Comparison of ENCODE assay signal across 32 mouse cellular contexts in the genomic region with DNA sequence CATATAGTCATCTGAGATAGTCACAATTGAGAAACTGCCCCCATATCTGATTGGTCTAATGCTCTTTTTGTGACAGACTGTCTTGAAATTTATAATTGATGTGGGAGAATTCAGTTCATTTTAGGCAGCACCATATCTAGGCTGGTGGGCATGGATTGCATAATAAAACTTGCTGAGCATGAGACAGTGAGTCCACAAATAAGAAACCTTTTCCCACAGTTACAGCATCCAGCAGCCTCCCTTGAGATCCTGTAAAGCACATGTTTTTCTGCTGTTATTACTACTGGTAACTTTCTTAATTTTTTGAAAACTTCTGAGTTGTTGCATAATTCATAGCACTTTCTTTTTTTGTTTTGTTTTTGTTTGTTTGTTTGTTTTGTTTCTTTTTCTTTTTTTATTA. TPM values are rescaled to one million over a fixed set of nuclear protein-coding genes. Genes with fewer than 3 reads are reported as not detected.
"Had no signal": no experiment of that assay in that cellular context is flagged by ENCODE, and none has a peak within 500 bp of the region (broad histone marks: within the 10 kb centered on the region; RNA-seq: fewer than 3 reads in every experiment).

No protein-coding gene starts in this region.

- DNase-seq: kidney, postnatal 10 days; kidney, postnatal 36 days; layer of hippocampus, postnatal 36 days; liver, embryonic 13.5 days; lung, adult 2 months; lung, postnatal 14 days; lung, postnatal 4 days; midbrain, embryonic 14.5 days; right cerebral cortex, adult 18-20 months; right cerebral cortex, postnatal 14 days; right cerebral cortex, postnatal 4 days; spleen, adult 18-20 months; thymus, adult 18-20 months; thymus, postnatal 36 days had no signal

- H3K9me3 ChIP-seq: liver, embryonic 13.5 days; neural tube, embryonic 12.5 days; neural tube, embryonic 15.5 days had no signal

- H3K27ac ChIP-seq: left cerebral cortex, adult 2 months; liver, embryonic 13.5 days; neural tube, embryonic 12.5 days; neural tube, embryonic 15.5 days had no signal

- H3K4me1 ChIP-seq: liver, embryonic 13.5 days; neural tube, embryonic 12.5 days; neural tube, embryonic 15.5 days had no signal

- H3K4me3 ChIP-seq: left cerebral cortex, adult 2 months; liver, embryonic 13.5 days; neural tube, embryonic 12.5 days; neural tube, embryonic 15.5 days had no signal

- H3K36me3 ChIP-seq: liver, embryonic 13.5 days; neural tube, embryonic 12.5 days; neural tube, embryonic 15.5 days had no signal

- H3K27me3 ChIP-seq: liver, embryonic 13.5 days; neural tube, embryonic 12.5 days; neural tube, embryonic 15.5 days had no signal

RNA-seq across cellular contexts. Expression of a gene that starts 9.9 kb away (rescaled TPM):
- total RNA-seq: layer of hippocampus, adult 8-10 months; layer of hippocampus, postnatal 10 days; layer of hippocampus, postnatal 36 days; left cerebral cortex, adult 2 months; left cerebral cortex, postnatal 10 days; left cerebral cortex, postnatal 36 days; liver, adult 2 months; megakaryocyte progenitor cell, adult 5-6 weeks; megakaryocyte-erythroid progenitor cell, adult 5-6 weeks had no signal
- polyA plus RNA-seq: limb, embryonic 11.5 days; limb, embryonic 14.5 days; liver, adult 2 months; liver, embryonic 13.5 days; liver, embryonic 16.5 days; lung, adult 2 months; lung, embryonic 16.5 days; midbrain, embryonic 11.5 days; midbrain, embryonic 14.5 days; neural tube, embryonic 12.5 days; neural tube, embryonic 15.5 days; stomach, embryonic 16.5 days; urinary bladder, adult 2 months had no signal

RNA-seq across cellular contexts. Expression of a gene that starts 39.1 kb away (rescaled TPM):
- total RNA-seq: layer of hippocampus, postnatal 36 days; megakaryocyte progenitor cell, adult 5-6 weeks; megakaryocyte-erythroid progenitor cell, adult 5-6 weeks had no signal
- polyA plus RNA-seq: liver, adult 2 months; liver, embryonic 13.5 days; liver, embryonic 16.5 days; midbrain, embryonic 14.5 days had no signal

RNA-seq across cellular contexts. Expression of a gene that starts 43.6 kb away (rescaled TPM):
- total RNA-seq: liver, adult 2 months; megakaryocyte progenitor cell, adult 5-6 weeks; megakaryocyte-erythroid progenitor cell, adult 5-6 weeks had no signal
- polyA plus RNA-seq: limb, embryonic 11.5 days; limb, embryonic 14.5 days; liver, adult 2 months; liver, embryonic 13.5 days; liver, embryonic 16.5 days; lung, adult 2 months; lung, embryonic 16.5 days; midbrain, embryonic 11.5 days; midbrain, embryonic 14.5 days; neural tube, embryonic 12.5 days; neural tube, embryonic 15.5 days; stomach, embryonic 16.5 days; testis, adult 2 months; urinary bladder, adult 2 months had no signal
